Mouse (Mus musculus) heart, embryonic 12.5 days (tissue): ENCODE results near the gene Hspb3. TPM values are rescaled to one million over a fixed set of nuclear protein-coding genes. Genes with fewer than 3 reads are reported as not detected.
A peak's percentile ranks its signal among the peaks of the same experiment; 100 is the strongest.

ENCODE experiments used
- ATAC-seq: fragments of 200-750 bp; cut with Nextera tagmentation; 2 replicates; pipeline ENCODE4 v1.8.0; 2017; ENCODE audit warnings: moderate TSS enrichment, moderate library complexity; ENCODE audit not compliant: insufficient number of reproducible peaks, low FRiP score
- H3K27ac ChIP-seq: fragments of 300-500 bp; sonication (generic); 2 replicates; pipeline ENCODE4 v1.5.1; 2016; ENCODE audit warnings: mild to moderate bottlenecking, moderate library complexity; ENCODE audit not compliant: poor library complexity, severe bottlenecking
- H3K27me3 ChIP-seq: fragments of 300-500 bp; sonication (generic); replicated peaks from 2 replicates; pipeline ENCODE4 v1.6.1; 2016; ENCODE audit warnings: mild to moderate bottlenecking, moderate library complexity
- H3K36me3 ChIP-seq: fragments of 300-500 bp; sonication (generic); 2 replicates; pipeline ENCODE4 v1.6.1; 2016; ENCODE audit warnings: mild to moderate bottlenecking, moderate library complexity
- H3K4me1 ChIP-seq: fragments of 300-500 bp; sonication (generic); replicated peaks from 2 replicates; pipeline ENCODE4 v1.6.1; 2016; ENCODE audit warnings: mild to moderate bottlenecking
- H3K4me2 ChIP-seq: fragments of 300-500 bp; sonication (generic); 2 replicates; pipeline ENCODE4 v1.6.1; 2016; ENCODE audit warnings: mild to moderate bottlenecking, moderate library complexity
- H3K4me3 ChIP-seq: fragments of 300-500 bp; sonication (generic); 2 replicates; pipeline ENCODE4 v1.5.1; 2016; ENCODE audit warnings: mild to moderate bottlenecking
- H3K9ac ChIP-seq: fragments of 300-500 bp; sonication (generic); 2 replicates; pipeline ENCODE4 v1.6.1; 2016; ENCODE audit warnings: mild to moderate bottlenecking, moderate library complexity
- H3K9me3 ChIP-seq: fragments of 300-500 bp; sonication (generic); replicated peaks from 2 replicates; pipeline ENCODE4 v1.6.1; 2016; ENCODE audit warnings: mild to moderate bottlenecking, moderate library complexity
- WGBS: fragments of 180-500 bp; shearing (Covaris S2); methylation state at CpG from one replicate; pipeline ENCODE4 v1.1.7; 2016; 5-methylcytosine and 5-hydroxymethylcytosine counted together
- polyA plus RNA-seq: library from polyadenylated mRNA; unstranded; fragments of >200 nt; fragmentation: Nextera tagmentation; extraction: Ambion mirVana; gene quantifications from 2 replicates; pipeline ENCODE4 v1.2.1, GENCODE M21; 2016

The Hspb3 gene
- 55.3 and 59.7 TPM in 2 replicates for polyA plus RNA-seq

DNA sequence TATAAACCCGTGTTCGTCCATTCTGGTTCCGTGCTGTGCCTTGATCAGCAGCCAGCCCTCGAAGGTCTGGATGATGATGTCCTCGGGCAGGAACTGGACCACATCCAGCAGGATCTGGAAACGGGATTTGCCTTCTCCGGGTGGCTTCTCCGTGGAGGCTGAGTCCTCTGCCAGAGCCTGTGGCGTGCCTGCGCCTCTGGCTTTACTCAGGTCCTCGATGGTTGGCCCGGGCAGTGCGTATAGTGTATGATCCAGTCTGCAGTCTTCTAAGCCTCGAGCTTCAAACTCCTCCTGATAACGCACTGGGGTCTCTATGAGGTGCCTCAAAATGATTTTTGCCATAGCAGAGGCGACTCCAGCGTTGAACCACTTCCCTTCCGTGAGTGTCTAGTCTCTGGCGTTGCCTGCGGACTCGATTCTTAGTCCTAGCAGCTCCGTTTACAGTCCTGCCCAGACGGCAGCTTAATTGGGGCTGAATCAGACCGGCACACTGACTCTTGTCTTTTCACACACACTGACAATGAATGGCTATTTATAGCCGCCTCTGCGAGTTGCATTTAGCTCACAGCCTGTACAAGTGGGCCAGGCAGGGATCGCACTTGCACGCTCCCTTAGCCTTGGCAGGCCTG is at the start of gene Hspb3:
TSS of gene Hspb3 (minus strand) at position 526 of the 629 bp plus-strand sequence.
- no peaks in the 10 kb centered on the region for H3K27me3 ChIP-seq
- H3K27ac ChIP-seq = peak within 1 kb of the TSS; percentile 99
- H3K4me2 ChIP-seq = peak within 1 kb of the TSS; percentile 59
- H3K4me3 ChIP-seq = peak within 1 kb of the TSS; percentile 56
- peak; percentile 81 for ATAC-seq
- H3K4me1 ChIP-seq = peaks cover 21% of the 10 kb centered on the region
- H3K9ac ChIP-seq = peak within 1 kb of the TSS; percentile 81
- no peaks in the 10 kb centered on the region for H3K9me3 ChIP-seq
- 36% methylated on average over 28 of the region's 28 CpGs for WGBS
- H3K36me3 ChIP-seq = no peaks in the 10 kb centered on the region

DNA sequence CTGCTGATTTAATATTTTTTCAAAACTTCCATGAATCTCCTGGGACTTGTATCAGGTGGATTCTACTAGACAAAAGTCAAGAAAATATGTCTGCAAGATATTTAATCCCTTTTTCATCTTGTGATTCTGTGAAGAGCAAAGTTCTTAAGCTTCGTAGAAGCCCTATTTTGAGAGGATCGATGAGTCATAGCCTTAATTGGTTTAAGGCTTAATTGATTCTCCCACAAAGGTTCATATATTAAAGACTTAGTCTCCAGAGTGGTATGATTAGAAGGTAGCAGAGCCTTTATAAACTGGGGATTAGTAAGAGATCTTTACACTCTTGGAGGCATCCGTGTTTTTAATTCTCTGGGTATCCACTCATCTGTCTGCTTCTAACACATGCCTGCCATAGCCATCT is 49.7 kb upstream of the Hspb3 start:
- no peak for ATAC-seq
- Histone ChIP-seq H3K27me3 (no peaks in the 10 kb centered on the region), H3K9me3 (peaks cover 7% of the 10 kb centered on the region; the same call in 1 of the 2 replicates), H3K36me3 (no peaks in the 10 kb centered on the region), H3K27ac (no peak overlapping the region), H3K9ac (no peak overlapping the region), H3K4me3 (no peak overlapping the region), H3K4me2 (no peak overlapping the region), H3K4me1 (no peaks in the 10 kb centered on the region)
- 86% methylated on average over 3 of the region's 3 CpGs for WGBS

DNA sequence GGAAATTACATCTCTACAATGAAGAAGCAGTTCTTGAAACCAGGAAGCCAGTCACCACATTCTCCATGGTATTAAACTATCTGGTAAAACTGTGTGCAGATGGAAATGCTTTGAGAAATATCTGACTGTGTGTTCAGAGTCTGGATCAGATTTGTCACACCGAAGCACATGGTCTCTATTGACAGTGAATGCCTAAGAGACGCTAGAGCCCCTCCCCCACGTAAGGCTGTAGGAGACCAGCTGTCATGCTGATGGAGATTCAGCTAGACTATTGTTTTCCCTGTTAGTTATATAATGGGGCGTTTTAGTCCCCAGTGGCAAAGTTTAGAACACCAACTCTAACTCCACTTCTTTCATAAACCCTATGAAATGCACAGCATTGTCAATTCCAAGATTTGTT is 42.7 kb upstream of the Hspb3 start:
- Histone ChIP-seq H3K27me3 (no peaks in the 10 kb centered on the region), H3K9ac (no peak overlapping the region), H3K4me1 (no peaks in the 10 kb centered on the region), H3K36me3 (no peaks in the 10 kb centered on the region), H3K4me3 (no peak overlapping the region), H3K9me3 (no peaks in the 10 kb centered on the region), H3K4me2 (no peak overlapping the region), H3K27ac (no peak overlapping the region)
- WGBS = 32% methylated on average over 4 of the region's 4 CpGs
- no peak for ATAC-seq

DNA sequence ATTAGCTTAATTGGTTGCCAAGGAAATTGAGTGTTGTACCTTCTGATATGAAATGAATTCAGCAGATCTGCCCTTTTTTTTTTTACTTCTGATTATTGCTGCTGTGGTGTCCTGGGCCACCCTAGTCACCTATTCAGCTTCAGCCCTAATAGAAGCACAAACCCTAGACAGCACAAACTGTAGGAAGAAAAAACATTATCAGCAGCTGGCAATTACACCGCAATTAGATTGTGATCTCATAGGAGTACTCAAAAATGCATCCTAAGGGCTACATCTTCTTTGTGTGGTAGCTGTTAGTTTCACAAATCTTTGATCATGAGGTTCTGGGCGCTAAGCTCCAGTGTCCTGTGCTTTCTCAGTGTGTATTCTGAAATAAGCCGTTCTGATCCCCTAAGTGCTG is 37.7 kb upstream of the Hspb3 start:
- no peak for ATAC-seq
- Histone ChIP-seq H3K4me1 (no peaks in the 10 kb centered on the region), H3K9me3 (peaks cover 4% of the 10 kb centered on the region; the same call in 1 of the 2 replicates), H3K9ac (no peak overlapping the region), H3K27ac (no peak overlapping the region), H3K4me2 (no peak overlapping the region), H3K4me3 (no peak overlapping the region), H3K27me3 (no peaks in the 10 kb centered on the region), H3K36me3 (no peaks in the 10 kb centered on the region)
- 80% methylated on average over 3 of the region's 3 CpGs for WGBS

DNA sequence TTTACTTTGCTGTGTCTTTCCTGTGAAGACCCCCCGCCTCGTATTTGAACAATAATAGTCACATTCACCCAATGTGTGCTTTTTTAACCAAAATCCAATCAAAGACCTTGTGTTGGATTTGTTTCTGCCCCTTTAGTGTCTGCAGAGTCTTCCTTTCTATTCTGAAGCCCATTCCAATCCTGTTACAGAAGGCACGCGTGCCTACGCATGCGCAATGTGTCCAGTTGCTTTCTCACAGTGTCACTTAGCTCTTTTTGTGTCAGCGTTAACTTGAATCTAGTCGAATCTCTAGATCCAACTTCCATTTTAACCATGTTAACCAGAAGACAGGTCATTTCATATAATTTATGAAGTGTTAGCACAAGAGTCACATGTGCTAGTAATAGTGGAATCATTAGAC is 36.5 kb upstream of the Hspb3 start:
- H3K4me3 ChIP-seq = no peak overlapping the region
- H3K4me1 ChIP-seq = no peaks in the 10 kb centered on the region
- no peak overlapping the region for H3K4me2 ChIP-seq
- no peaks in the 10 kb centered on the region for H3K27me3 ChIP-seq
- no peaks in the 10 kb centered on the region for H3K36me3 ChIP-seq
- H3K27ac ChIP-seq = no peak overlapping the region
- no peak for ATAC-seq
- H3K9ac ChIP-seq = no peak overlapping the region
- 91% methylated on average over 8 of the region's 8 CpGs for WGBS
- peaks cover 4% of the 10 kb centered on the region; the same call in 1 of the 2 replicates for H3K9me3 ChIP-seq

DNA sequence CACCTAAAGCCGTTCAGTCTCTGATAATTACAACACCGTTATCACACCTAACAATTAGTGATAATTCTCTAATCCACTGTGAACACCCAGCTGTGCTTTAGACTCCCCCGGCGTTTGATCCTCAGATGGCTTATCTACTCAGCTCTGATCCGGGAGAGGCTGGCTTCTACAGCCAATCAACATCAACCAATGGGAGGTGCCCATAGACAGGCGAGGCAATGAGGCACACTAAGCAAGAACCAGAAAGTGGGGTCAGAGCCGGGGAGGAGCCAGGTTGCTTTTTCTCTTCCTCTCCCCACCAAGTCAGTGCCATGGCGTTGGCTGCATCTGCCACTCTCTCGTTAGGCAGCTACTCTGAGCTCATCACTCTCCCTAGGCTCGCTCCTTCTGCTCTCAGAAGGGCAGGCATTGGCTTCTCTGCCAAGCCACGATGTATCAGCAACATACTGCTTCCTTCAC is 36.0 kb upstream of the Hspb3 start:
- no peak overlapping the region for H3K27ac ChIP-seq
- 29% methylated on average over 11 of the region's 11 CpGs for WGBS
- peak overlapping the region; percentile 11; the same call in 1 of the 2 replicates for H3K4me2 ChIP-seq
- no peak for ATAC-seq
- no peak overlapping the region for H3K9ac ChIP-seq
- no peaks in the 10 kb centered on the region for H3K36me3 ChIP-seq
- no peaks in the 10 kb centered on the region for H3K4me1 ChIP-seq
- no peak overlapping the region for H3K4me3 ChIP-seq
- no peaks in the 10 kb centered on the region for H3K27me3 ChIP-seq
- H3K9me3 ChIP-seq = peaks cover 4% of the 10 kb centered on the region; the same call in 1 of the 2 replicates

DNA sequence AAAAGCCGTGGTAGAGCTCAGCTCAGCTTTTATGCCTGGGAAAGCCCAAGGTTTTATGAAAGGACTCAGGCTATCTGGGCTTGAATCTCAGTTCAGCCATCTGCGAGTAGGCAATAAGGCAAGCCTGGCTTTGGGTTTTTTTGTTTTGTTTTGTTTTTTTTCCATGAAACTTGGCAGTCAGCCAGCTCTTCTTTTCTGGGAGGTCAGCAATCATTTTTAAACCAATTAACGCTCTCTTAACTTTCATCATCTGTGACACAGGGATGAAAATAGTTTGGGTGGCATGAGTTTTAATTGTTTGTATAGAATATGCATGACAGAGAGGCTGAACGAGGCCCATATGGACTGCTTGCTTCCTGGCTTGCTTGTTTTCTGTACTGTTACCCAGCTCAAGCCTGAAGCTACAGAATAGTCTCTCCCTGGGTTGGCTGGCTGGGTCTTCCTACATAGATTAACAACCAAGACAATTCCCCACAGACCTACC is 33.4 kb upstream of the Hspb3 start:
- H3K9ac ChIP-seq = no peak overlapping the region
- peaks cover 4% of the 10 kb centered on the region; the same call in 1 of the 2 replicates for H3K9me3 ChIP-seq
- no peak overlapping the region for H3K4me2 ChIP-seq
- no peaks in the 10 kb centered on the region for H3K36me3 ChIP-seq
- 50% methylated on average over 4 of the region's 4 CpGs for WGBS
- H3K4me3 ChIP-seq = no peak overlapping the region
- H3K27me3 ChIP-seq = no peaks in the 10 kb centered on the region
- no peaks in the 10 kb centered on the region for H3K4me1 ChIP-seq
- no peak overlapping the region for H3K27ac ChIP-seq
- ATAC-seq = no peak

DNA sequence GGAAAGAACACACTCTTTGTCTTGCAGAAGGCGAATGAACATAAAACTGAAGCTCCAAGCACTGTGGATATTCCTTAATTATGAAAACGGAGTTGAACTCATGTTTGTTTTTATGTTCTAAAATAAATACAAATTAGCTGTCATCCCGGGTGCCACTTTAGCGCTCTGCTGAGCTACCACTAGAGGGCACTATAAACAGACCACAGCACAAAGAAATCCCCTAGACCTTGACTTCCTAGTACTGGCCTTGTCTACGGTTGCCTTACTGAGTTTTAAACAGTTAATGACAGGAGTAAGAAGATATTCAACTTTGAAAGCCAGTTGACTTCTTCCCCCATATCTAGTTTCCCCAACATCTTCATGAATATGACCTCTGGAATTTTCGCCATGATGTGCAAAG is 29.9 kb upstream of the Hspb3 start:
- H3K9ac ChIP-seq = no peak overlapping the region
- ATAC-seq = no peak
- H3K27ac ChIP-seq = no peak overlapping the region

DNA sequence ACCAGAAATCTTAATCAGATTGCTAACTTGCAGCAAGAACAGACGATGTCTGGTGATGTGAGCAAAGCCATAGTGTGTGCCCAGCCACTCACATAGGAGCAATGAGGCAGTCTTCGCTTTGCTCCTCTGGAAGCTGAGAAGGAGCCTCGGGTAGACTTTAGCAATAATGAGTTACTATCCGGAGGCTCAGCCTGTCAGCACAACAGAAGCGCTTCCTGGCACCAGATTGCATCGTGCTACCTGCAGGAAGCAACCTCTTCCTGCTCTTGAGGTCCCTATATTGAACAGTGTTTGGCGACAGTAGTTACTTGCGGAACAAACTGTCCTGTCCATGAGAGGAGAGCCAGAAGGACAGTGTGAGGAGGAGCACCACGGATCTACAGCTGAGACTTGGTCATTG is 28.2 kb upstream of the Hspb3 start:
- WGBS = 42% methylated on average over 9 of the region's 9 CpGs
- ATAC-seq = no peak

More for the DNA sequence above, 29.9 kb upstream of the Hspb3 start:
- 22% methylated on average over 6 of the region's 6 CpGs for WGBS
- no peak overlapping the region for H3K4me3 ChIP-seq
- H3K4me1 ChIP-seq = 0 out of 2 replicates have a peak, but pooled peaks cover 3% of the 10 kb centered on the region
- no peaks in the 10 kb centered on the region for H3K36me3 ChIP-seq
- 0 out of 2 replicates have a peak, but pooled peaks cover 3% of the 10 kb centered on the region for H3K27me3 ChIP-seq
- no peak overlapping the region for H3K4me2 ChIP-seq
- peaks cover 4% of the 10 kb centered on the region; the same call in 1 of the 2 replicates for H3K9me3 ChIP-seq

DNA sequence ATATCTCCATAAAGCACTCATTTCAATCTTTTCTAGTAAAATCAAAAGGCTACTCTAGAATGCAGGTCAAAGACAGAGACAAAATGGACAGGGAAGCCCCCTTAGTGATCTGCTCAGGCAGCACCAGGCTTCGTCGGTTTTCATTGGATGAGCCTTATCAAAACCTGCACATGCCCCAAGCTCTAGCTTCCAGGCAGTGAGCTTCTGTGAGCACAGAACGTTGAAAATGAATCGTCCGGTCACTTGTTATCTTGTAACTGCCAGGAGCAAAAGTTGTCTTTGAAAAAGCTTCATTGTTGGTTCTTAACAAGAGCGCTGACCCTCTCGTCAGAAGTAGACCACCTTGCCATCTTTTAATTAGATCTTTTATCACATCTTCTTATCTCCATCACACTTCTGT is 26.4 kb upstream of the Hspb3 start:
- WGBS = 27% methylated on average over 7 of the region's 7 CpGs
- Histone ChIP-seq H3K9me3 (no peaks in the 10 kb centered on the region), H3K27me3 (0 out of 2 replicates have a peak, but pooled peaks cover 3% of the 10 kb centered on the region), H3K4me3 (no peak overlapping the region), H3K9ac (no peak overlapping the region), H3K36me3 (no peaks in the 10 kb centered on the region), H3K4me2 (no peak overlapping the region), H3K27ac (no peak overlapping the region), H3K4me1 (0 out of 2 replicates have a peak, but pooled peaks cover 3% of the 10 kb centered on the region)
- no peak for ATAC-seq

More for the DNA sequence above, 28.2 kb upstream of the Hspb3 start:
- Histone ChIP-seq H3K4me3 (no peak overlapping the region), H3K9me3 (no peaks in the 10 kb centered on the region), H3K4me1 (0 out of 2 replicates have a peak, but pooled peaks cover 3% of the 10 kb centered on the region), H3K36me3 (no peaks in the 10 kb centered on the region), H3K9ac (no peak overlapping the region), H3K27me3 (0 out of 2 replicates have a peak, but pooled peaks cover 3% of the 10 kb centered on the region), H3K27ac (no peak overlapping the region), H3K4me2 (no peak overlapping the region)

DNA sequence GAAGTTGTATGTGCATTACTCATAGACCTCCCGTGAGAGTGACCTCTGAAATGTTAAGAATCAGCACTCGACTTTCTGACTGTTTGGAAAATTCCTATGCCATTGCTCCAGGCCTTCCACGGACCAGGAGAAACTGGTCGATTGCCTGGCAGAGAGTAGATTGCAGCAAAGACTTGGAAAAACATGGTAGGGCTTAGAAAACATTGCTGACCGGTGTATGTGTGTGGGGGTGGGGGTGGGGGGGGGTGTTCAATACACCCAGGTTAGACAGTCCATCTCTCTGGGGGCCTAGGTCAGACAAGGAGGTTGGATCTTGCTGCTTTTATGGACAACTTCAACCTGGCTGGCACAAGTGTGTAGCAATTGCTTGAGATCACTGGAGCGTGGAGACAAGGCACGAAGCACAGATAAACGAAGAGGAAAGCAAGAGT is 23.2 kb upstream of the Hspb3 start:
- Histone ChIP-seq H3K27me3 (0 out of 2 replicates have a peak, but pooled peaks cover 3% of the 10 kb centered on the region), H3K36me3 (no peaks in the 10 kb centered on the region), H3K9ac (no peak overlapping the region), H3K4me3 (no peak overlapping the region), H3K4me1 (0 out of 2 replicates have a peak, but pooled peaks cover 8% of the 10 kb centered on the region), H3K9me3 (no peaks in the 10 kb centered on the region), H3K4me2 (no peak overlapping the region), H3K27ac (no peak overlapping the region)
- WGBS = 58% methylated on average over 8 of the region's 8 CpGs
- no peak for ATAC-seq
